Mouse (Mus musculus) cerebellum, adult 2 months (tissue): ENCODE data around the gene Gm3269.
"Not testable (repeated sequence)": the region's sequence is repeated elsewhere in the genome, so short reads cannot be mapped to it uniquely, and the experiment has no call there.

Experiments
- CTCF ChIP-seq: fragments of 200-500 bp; IDR thresholded peaks from 2 replicates; pipeline ENCODE4 v1.5.1; 2011; ENCODE audit warnings: low read depth, mild to moderate bottlenecking, control low read depth, low read length, moderate library complexity, borderline replicate concordance; ENCODE audit not compliant: insufficient read depth
- POLR2A ChIP-seq: fragments of 200-500 bp; IDR thresholded peaks from 2 replicates; pipeline ENCODE4 v1.6.1; 2011; ENCODE audit warnings: low read length, control low read depth, borderline replicate concordance; ENCODE audit not compliant: insufficient read depth

- not testable (repeated sequence) for TF ChIP-seq POLR2A, CTCF
Observed at GRCm38 (mm10) chr14:4806421-4806820, 31.5 kb upstream of the Gm3269 start.
